Mouse (Mus musculus): ENCODE measurements at regions not wholly inside any gene's neighbourhood (a gene's known extent, or its start where the extent isn't known, plus 50 kb on each side); places are given as distances from the start of the nearest gene placed in this dataset.

GRCm38 (mm10) chr17:88161766-88162165, 96.7 kb upstream of the Fbxo11 start:
- no peak for TF ChIP-seq POLR2A (IDR thresholded peaks at IDR 0.05; ENCODE audit: insufficient read depth, low read depth, low read length)
- no peak for TF ChIP-seq CTCF (IDR thresholded peaks at IDR 0.05; ENCODE audit: insufficient read depth, low read depth, low read length)

Measured in olfactory bulb, adult 2 months (tissue).